In the genomic region with DNA sequence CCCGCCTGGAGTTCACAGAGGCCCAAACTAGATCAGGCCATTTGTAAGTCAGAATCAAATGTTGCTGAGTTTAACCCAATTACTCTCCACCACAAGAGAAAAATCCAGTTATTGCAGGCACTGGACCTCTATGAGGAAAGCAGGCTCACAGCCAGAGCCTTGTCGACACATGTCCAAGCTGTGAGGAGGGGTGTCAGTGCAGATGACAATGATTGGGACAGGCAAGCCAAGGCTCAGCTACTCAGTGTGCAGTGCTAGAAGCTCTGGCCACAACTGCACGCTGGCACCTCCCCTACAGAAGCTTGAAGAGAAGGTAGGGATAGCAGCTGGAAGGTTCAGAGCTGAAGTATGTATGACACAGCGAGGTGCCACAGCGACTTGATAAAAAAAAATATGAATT, we compare ENCODE assay signal across 18 mouse cellular contexts.
DNase-seq lines count a peak whose midpoint lies in the region; ATAC-seq and TF ChIP-seq lines count a peak whose summit lies in the region.
"Had no signal": no experiment of that assay in that cellular context is flagged by ENCODE, and none has a peak within 500 bp of the region (broad histone marks: within the 10 kb centered on the region; RNA-seq: fewer than 3 reads in every experiment).

No protein-coding gene starts in this region.

- TF ChIP-seq CTCF in heart, adult 2 months (IDR thresholded peaks at IDR 0.05), result no peak

- H3K27me3 ChIP-seq in heart, adult 2 months (ENCODE audit: control insufficient read depth, insufficient read depth, low read length), result no peaks in the 10 kb centered on the region
- H3K27me3 ChIP-seq in hindbrain, embryonic 16.5 days (replicated peaks; ENCODE audit: control insufficient read depth, insufficient read depth, low read length), result no peaks in the 10 kb centered on the region
- H3K27me3 ChIP-seq: CH12.LX; intestine, embryonic 15.5 days; kidney, embryonic 15.5 days had no signal

- DNase-seq in adrenal gland, postnatal 10 days, result peak; percentile 19
- no peak for DNase-seq in adrenal gland, adult 8-10 months
- peak; percentile 14 to 18 for DNase-seq in heart, postnatal 10 days
- DNase-seq in heart, adult 2 months, result no peak
- DNase-seq in ovary, postnatal 36 days (ENCODE audit: low spot score), result peak; percentile 41
- no peak for DNase-seq in ovary, postnatal 10 days (ENCODE audit: low spot score)
- DNase-seq in cerebellum, adult 11-12 months, result no peak
- DNase-seq: cerebellum, postnatal 25 days; layer of hippocampus, postnatal 36 days; liver; liver, postnatal 0 days; right cerebral cortex, postnatal 4 days; thymus, postnatal 25 days had no signal

- H3K4me1 ChIP-seq in heart, adult 2 months (ENCODE audit: control insufficient read depth, insufficient read depth, low read length), result peaks cover 9% of the 10 kb centered on the region
- no peaks in the 10 kb centered on the region for H3K4me1 ChIP-seq in hindbrain, embryonic 16.5 days (ENCODE audit: control insufficient read depth, insufficient read depth, low read depth, low read length)
- H3K4me1 ChIP-seq: intestine, embryonic 15.5 days had no signal

- no peak overlapping the region for H3K9ac ChIP-seq in heart, adult 2 months (ENCODE audit: low read depth, low read length)
- H3K9ac ChIP-seq in hindbrain, embryonic 16.5 days (ENCODE audit: low read depth, low read length), result no peak overlapping the region
- H3K9ac ChIP-seq: intestine, embryonic 15.5 days; kidney, embryonic 15.5 days; liver, postnatal 0 days had no signal

- H3K4me2 ChIP-seq in hindbrain, embryonic 16.5 days (ENCODE audit: low read length), result no peak overlapping the region
- H3K4me2 ChIP-seq: intestine, embryonic 15.5 days; kidney, embryonic 15.5 days had no signal

- no peak for ATAC-seq in hindbrain, embryonic 16.5 days
- ATAC-seq: forebrain, embryonic 16.5 days; intestine, embryonic 15.5 days; liver, postnatal 0 days had no signal

- TF ChIP-seq EP300 in heart, adult 2 months (IDR thresholded peaks at IDR 0.05; ENCODE audit: insufficient read depth, low read depth, low read length), result no peak

- no peaks in the 10 kb centered on the region for H3K36me3 ChIP-seq in heart, adult 2 months (ENCODE audit: control insufficient read depth, insufficient read depth, low read length)
- no peaks in the 10 kb centered on the region for H3K36me3 ChIP-seq in hindbrain, embryonic 16.5 days (ENCODE audit: control insufficient read depth, insufficient read depth, low read length)
- H3K36me3 ChIP-seq: intestine, embryonic 15.5 days; kidney, embryonic 15.5 days had no signal

- no peak overlapping the region for H3K27ac ChIP-seq in heart, adult 2 months
- no peak overlapping the region for H3K27ac ChIP-seq in hindbrain, embryonic 16.5 days (ENCODE audit: low read depth, low read length)
- H3K27ac ChIP-seq: intestine, embryonic 15.5 days; kidney, embryonic 15.5 days had no signal

- intact Hi-C loops in heart, postnatal 10 days (cut with DNase I), result no loop called here
- intact Hi-C loops in heart, adult 2 months (cut with DNase I), result loop anchor here (10.0 kb wide), 1 partner anchor 201 kb away; no protein-coding TSS in a partner anchor

- no peaks in the 10 kb centered on the region for H3K9me3 ChIP-seq in hindbrain, embryonic 16.5 days (ENCODE audit: control insufficient read depth, low read length)
- H3K9me3 ChIP-seq: intestine, embryonic 15.5 days; kidney, embryonic 15.5 days had no signal

- H3K79me2 ChIP-seq in heart, adult 2 months (replicated peaks; ENCODE audit: control insufficient read depth, insufficient read depth, low read length), result no peaks in the 10 kb centered on the region

- no peak overlapping the region for H3K4me3 ChIP-seq in heart, adult 2 months
- no peak overlapping the region for H3K4me3 ChIP-seq in hindbrain, embryonic 16.5 days (ENCODE audit: low read length)
- H3K4me3 ChIP-seq: intestine, embryonic 15.5 days; kidney, embryonic 15.5 days had no signal

- 72% methylated on average over 5 of the region's 5 CpGs for WGBS in heart, adult 2 months
- 78% methylated on average over 5 of the region's 5 CpGs for WGBS in hindbrain, embryonic 16.5 days

- TF ChIP-seq POLR2A in heart, adult 2 months (IDR thresholded peaks at IDR 0.05; ENCODE audit: insufficient read depth, low read depth, low read length), result no peak

Comparison
In these comparisons a context has a peak if more than half of its experiments do, and no peak if none do; other contexts are left out.
1. DNase-seq: peak in adrenal gland, postnatal 10 days (single experiment), heart, postnatal 10 days (2 of 2) and ovary, postnatal 36 days (single experiment); none in adrenal gland, adult 8-10 months (single experiment), heart, adult 2 months (0 of 2), ovary, postnatal 10 days (single experiment) and cerebellum, adult 11-12 months (single experiment).